Mouse (Mus musculus) limb, embryonic 12.5 days (tissue): ENCODE data around the gene Fitm2. TPM values are rescaled to one million over a fixed set of nuclear protein-coding genes. Genes with fewer than 3 reads are reported as not detected.

Source experiments
- ATAC-seq: fragments of 200-750 bp; cut with Nextera tagmentation; 2 replicates; pipeline ENCODE4 v1.8.0; 2017; ENCODE audit warnings: low read depth, moderate TSS enrichment; ENCODE audit not compliant: insufficient number of reproducible peaks, insufficient read depth, low FRiP score, low TSS enrichment
- H3K27ac ChIP-seq: fragments of 300-500 bp; sonication (generic); 2 replicates; pipeline ENCODE4 v1.5.1; 2016; ENCODE audit warnings: mild to moderate bottlenecking, moderate library complexity
- H3K27me3 ChIP-seq: fragments of 300-500 bp; sonication (generic); 2 replicates; pipeline ENCODE4 v1.6.1; 2016; ENCODE audit warnings: mild to moderate bottlenecking, moderate library complexity
- H3K36me3 ChIP-seq: fragments of 300-500 bp; sonication (generic); 2 replicates; pipeline ENCODE4 v1.6.1; 2016; ENCODE audit warnings: mild to moderate bottlenecking, moderate library complexity
- H3K4me1 ChIP-seq: fragments of 300-500 bp; sonication (generic); replicated peaks from 2 replicates; pipeline ENCODE4 v1.6.1; 2016
- H3K4me2 ChIP-seq: fragments of 300-500 bp; sonication (generic); 2 replicates; pipeline ENCODE4 v1.6.1; 2016; ENCODE audit warnings: mild to moderate bottlenecking, moderate library complexity
- H3K4me3 ChIP-seq: fragments of 300-500 bp; sonication (generic); replicated peaks from 2 replicates; pipeline ENCODE4 v1.5.1; 2016; ENCODE audit warnings: mild to moderate bottlenecking
- H3K9ac ChIP-seq: fragments of 300-500 bp; sonication (generic); replicated peaks from 2 replicates; pipeline ENCODE4 v1.6.1; 2016; ENCODE audit warnings: mild to moderate bottlenecking, moderate library complexity
- H3K9me3 ChIP-seq: fragments of 300-500 bp; sonication (generic); 2 replicates; pipeline ENCODE4 v1.6.1; 2016; ENCODE audit warnings: mild to moderate bottlenecking, moderate library complexity
- WGBS: fragments of 180-500 bp; shearing (Covaris S2); methylation state at CpG from one replicate; pipeline ENCODE4 v1.1.7; 2016; 5-methylcytosine and 5-hydroxymethylcytosine counted together
- polyA plus RNA-seq: library from polyadenylated mRNA; unstranded; fragments of >200 nt; fragmentation: Nextera tagmentation; extraction: Ambion mirVana; gene quantifications from 2 replicates; pipeline ENCODE4 v1.2.1, GENCODE M21; 2016

The Fitm2 gene
- polyA plus RNA-seq, 1 experiment from 2014 or later: 10.2 TPM

DNA sequence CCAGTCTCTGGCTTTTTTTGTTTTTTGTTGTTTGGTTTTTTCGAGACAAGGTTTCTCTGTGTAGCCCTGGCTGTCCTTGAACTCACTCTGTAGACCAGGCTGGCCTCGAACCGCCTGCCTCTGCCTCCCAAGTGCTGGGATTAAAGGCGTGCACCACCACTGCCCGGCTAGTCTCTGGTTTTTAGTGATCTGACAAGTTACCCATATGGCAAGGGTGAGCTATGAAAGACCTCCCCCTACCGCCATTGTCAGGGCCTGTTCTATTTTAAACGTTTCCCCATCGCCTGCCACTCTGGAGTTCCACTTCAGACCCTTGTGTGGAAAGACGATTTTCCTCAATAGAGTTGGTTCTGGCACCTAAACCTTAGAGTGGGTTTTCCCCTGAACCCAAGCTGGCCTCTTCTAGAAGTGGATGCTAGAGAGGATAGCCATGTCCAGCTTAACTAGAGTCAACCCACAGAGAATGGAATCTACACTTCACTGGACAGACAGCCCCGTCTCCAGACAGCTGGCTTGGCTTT, 52.0 kb downstream of the Fitm2 start:
- peak overlapping the region; percentile 69 for H3K4me2 ChIP-seq
- 43% methylated on average over 10 of the region's 10 CpGs for WGBS
- no peaks in the 10 kb centered on the region for H3K27me3 ChIP-seq
- H3K4me3 ChIP-seq: peak overlapping the region; percentile 99
- no peaks in the 10 kb centered on the region for H3K9me3 ChIP-seq
- H3K27ac ChIP-seq: no peak overlapping the region
- no peak for ATAC-seq
- peak overlapping the region; percentile 66 for H3K9ac ChIP-seq
- H3K4me1 ChIP-seq: peaks cover 19% of the 10 kb centered on the region
- H3K36me3 ChIP-seq: 0 out of 2 replicates have a peak, but pooled peaks cover 7% of the 10 kb centered on the region

DNA sequence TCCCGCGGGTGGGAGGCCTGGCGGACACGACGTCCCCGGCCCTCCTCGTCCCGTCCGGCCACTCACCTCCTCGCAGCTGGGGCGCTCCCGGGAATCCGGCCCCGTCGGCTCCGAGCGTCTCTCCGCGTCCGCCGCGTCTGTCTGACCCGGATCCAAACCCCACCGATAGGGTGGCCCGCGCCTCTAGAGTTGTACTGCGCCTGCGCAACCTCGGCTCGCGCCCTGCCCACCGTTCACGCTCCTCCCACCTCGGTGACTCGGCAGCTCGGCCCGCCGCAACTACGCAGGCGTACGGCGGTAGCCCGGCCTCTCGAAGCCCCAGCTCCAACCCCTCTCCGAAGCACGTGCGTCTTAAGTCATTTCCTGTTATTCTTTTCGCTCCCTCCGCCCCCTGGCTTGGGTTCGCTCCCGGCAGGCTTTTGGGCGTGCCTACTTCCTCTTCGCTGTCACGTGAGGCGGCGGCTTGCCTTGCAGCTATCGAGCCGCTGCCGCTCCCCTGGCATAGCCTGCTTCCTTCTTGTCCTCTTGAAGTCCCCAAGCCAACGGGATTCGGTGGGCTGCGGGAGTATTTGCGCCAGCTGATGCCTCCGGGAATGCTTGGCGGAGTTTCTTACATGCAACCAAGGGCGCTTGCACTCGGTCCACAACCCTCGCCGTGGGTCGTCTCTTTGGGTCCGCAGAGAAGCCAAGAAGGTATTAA, 52.9 kb downstream of the Fitm2 start:
- peak overlapping the region; percentile 88 for H3K9ac ChIP-seq
- ATAC-seq: peak; percentile 99
- WGBS: under 1% methylated on average over 71 of the region's 71 CpGs
- peak overlapping the region; percentile 77 for H3K4me2 ChIP-seq
- H3K9me3 ChIP-seq: no peaks in the 10 kb centered on the region
- no peaks in the 10 kb centered on the region for H3K27me3 ChIP-seq
- peak overlapping the region; percentile 99 for H3K4me3 ChIP-seq
- H3K4me1 ChIP-seq: peaks cover 19% of the 10 kb centered on the region
- H3K27ac ChIP-seq: peak overlapping the region; percentile 82
- peaks cover 12% of the 10 kb centered on the region for H3K36me3 ChIP-seq

DNA sequence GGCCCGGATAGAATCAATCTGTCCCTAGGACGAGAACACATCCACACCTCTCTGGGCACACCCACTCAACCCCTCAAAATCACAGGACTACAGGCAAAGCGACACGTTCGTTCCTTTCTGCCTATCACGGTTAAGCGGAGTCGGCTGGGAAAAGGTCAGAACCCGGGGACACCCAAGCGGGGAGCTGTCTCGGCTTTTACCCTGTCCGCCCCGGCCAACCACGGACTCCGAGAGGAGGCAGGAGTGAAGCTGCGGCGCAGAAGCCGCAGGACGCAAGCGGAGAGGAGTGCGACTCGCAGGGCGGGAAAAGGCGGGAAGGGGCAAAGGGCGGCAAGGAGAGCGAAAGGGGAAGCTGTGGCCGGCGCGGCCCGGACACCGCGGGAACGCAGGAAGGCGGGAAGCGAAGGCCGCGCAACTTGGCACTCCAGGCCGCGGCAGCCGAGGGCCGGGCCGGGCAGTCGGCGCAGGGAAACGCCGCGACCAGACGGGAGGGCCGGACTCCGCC, 53.5 kb downstream of the Fitm2 start:
- Histone ChIP-seq H3K9ac (peak overlapping the region; percentile 88), H3K27me3 (no peaks in the 10 kb centered on the region), H3K9me3 (no peaks in the 10 kb centered on the region), H3K36me3 (peaks cover 16% of the 10 kb centered on the region), H3K27ac (peak overlapping the region; percentile 82), H3K4me2 (peak overlapping the region; percentile 77), H3K4me3 (peak overlapping the region; percentile 99), H3K4me1 (peaks cover 19% of the 10 kb centered on the region)
- under 1% methylated on average over 50 of the region's 50 CpGs for WGBS
- peak; percentile 8; the same call in 1 of the 2 replicates for ATAC-seq

DNA sequence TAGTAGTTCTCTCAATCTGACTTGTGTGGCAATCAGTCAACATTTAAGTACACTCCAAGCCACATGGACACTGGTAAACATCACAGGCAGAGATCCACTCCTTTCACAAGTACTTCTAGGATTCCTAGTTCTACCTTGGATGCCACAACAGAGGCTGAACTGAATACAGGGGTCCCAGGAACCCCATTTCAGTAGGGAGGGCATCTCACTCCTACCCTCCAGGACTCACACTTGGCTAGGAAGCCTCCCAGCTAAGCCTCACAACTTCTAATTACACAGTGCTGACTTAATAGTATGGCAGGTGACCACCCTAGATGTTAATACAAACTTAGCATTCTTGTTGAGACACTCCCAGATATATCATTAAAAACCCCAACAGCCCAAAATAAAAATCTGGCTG, 54.6 kb downstream of the Fitm2 start:
- ATAC-seq: no peak
- Histone ChIP-seq H3K27ac (no peak overlapping the region), H3K4me1 (peaks cover 19% of the 10 kb centered on the region), H3K36me3 (peaks cover 19% of the 10 kb centered on the region), H3K9ac (peak overlapping the region; percentile 88), H3K27me3 (no peaks in the 10 kb centered on the region), H3K9me3 (no peaks in the 10 kb centered on the region), H3K4me3 (peak overlapping the region; percentile 99), H3K4me2 (peak overlapping the region; percentile 77)

DNA sequence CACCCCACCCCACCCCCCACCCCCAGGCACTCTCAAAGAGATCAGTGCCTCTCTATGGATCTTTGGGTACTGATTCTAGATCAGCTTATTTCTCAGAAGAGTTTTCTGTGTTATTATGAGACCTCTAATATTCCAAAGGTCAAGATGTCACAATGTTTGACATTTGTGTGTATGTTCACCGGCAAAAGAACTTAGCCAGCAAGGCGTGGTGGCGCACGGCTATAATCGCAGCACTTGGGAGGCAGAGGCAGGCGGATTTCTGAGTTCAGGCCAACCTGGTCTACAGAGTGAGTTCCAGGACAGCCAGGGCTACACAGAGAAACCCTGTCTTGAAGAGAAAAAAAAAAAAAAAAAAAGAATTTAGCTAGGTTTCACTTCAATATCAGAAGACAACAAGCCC, 55.4 kb downstream of the Fitm2 start:
- no peak overlapping the region for H3K4me3 ChIP-seq
- no peak overlapping the region for H3K27ac ChIP-seq
- no peak for ATAC-seq
- no peak overlapping the region for H3K9ac ChIP-seq
- no peak overlapping the region for H3K4me2 ChIP-seq
- H3K9me3 ChIP-seq: no peaks in the 10 kb centered on the region
- H3K27me3 ChIP-seq: no peaks in the 10 kb centered on the region
- H3K36me3 ChIP-seq: peaks cover 23% of the 10 kb centered on the region
- peaks cover 19% of the 10 kb centered on the region for H3K4me1 ChIP-seq
- 95% methylated on average over 6 of the region's 6 CpGs for WGBS

Other genes starting within 250 kb of the Fitm2 start
- 1.6 and 2.2 TPM in 2 replicates for gene Jph2, start 74.6 kb downstream of the Fitm2 start, polyA plus RNA-seq
- 85.1 and 91.8 TPM in 2 replicates for gene Oser1, start 47.9 kb downstream of the Fitm2 start, polyA plus RNA-seq
- 0.40 and 0.59 TPM in 2 replicates for gene Gdap1l1, start 34.2 kb downstream of the Fitm2 start, polyA plus RNA-seq
- not detected in 2 replicates for gene R3hdml, start 19.7 kb upstream of the Fitm2 start, polyA plus RNA-seq
- 0.23 TPM in 1 of 2 replicates, not detected in the other for gene Hnf4a, start 34.2 kb upstream of the Fitm2 start, polyA plus RNA-seq
- 47.5 and 48.6 TPM in 2 replicates for gene Ttpal, start 129.7 kb upstream of the Fitm2 start, polyA plus RNA-seq
- 25.4 and 29.0 TPM in 2 replicates for gene Serinc3, start 172.5 kb upstream of the Fitm2 start, polyA plus RNA-seq
- gene Pkig, start 185.8 kb upstream of the Fitm2 start, polyA plus RNA-seq: 133 and 135 TPM in 2 replicates